Mouse (Mus musculus): ENCODE data around the gene Bcl7b. TPM values are rescaled to one million over a fixed set of nuclear protein-coding genes. Genes with fewer than 3 reads are reported as not detected.

Bcl7b gene
- polyA plus RNA-seq, 1 experiment from 2014 or later, result 46.6 TPM

DNA sequence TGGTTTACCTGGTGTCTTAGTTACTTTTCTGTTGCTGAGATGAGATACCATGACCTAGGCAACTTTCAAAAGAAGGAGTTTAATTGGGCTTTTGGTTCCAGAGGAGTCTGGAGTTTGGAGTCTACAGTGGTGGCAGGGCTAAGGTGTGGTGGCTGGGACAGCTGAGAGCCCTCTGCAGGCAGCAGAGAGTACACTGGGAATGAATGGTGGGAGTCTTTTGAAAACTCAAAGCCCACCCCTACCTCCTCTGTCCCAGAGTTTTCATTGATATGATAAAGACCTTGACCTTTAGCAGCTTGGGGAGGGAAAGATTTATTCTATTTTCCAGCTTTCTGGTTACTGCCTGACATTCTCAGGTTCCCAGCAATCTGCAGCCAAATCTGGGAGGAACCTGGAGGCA, 7.0 kb downstream of the Bcl7b start:
- no peak overlapping the region for H3K27ac ChIP-seq
- peaks cover 1% of the 10 kb centered on the region; the same call in 1 of the 2 replicates for H3K4me1 ChIP-seq
- H3K4me2 ChIP-seq, result no peak overlapping the region
- H3K36me3 ChIP-seq (replicated peaks), result peaks cover 84% of the 10 kb centered on the region
- no peaks in the 10 kb centered on the region for H3K27me3 ChIP-seq
- no peaks in the 10 kb centered on the region for H3K9me3 ChIP-seq
- no peak overlapping the region for H3K4me3 ChIP-seq (replicated peaks)
- no peak for ATAC-seq (ENCODE audit: low FRiP score)
- H3K9ac ChIP-seq, result no peak overlapping the region

GRCm38 (mm10) chr5:135178523-135178922, 10.4 kb downstream of the Bcl7b start:
- H3K4me1 ChIP-seq, result no peaks in the 10 kb centered on the region
- no peak overlapping the region for H3K4me2 ChIP-seq
- H3K9me3 ChIP-seq, result no peaks in the 10 kb centered on the region
- H3K36me3 ChIP-seq (replicated peaks), result peaks cover 84% of the 10 kb centered on the region
- no peak overlapping the region for H3K27ac ChIP-seq
- H3K4me3 ChIP-seq (replicated peaks), result no peak overlapping the region
- ATAC-seq (ENCODE audit: low FRiP score), result no peak
- H3K9ac ChIP-seq, result no peak overlapping the region
- 87% methylated on average over 3 of the region's 3 CpGs for WGBS
- no peaks in the 10 kb centered on the region for H3K27me3 ChIP-seq

GRCm38 (mm10) chr5:135178996-135179395, 10.9 kb downstream of the Bcl7b start:
- no peaks in the 10 kb centered on the region for H3K27me3 ChIP-seq
- no peak for ATAC-seq (ENCODE audit: low FRiP score)
- H3K27ac ChIP-seq, result no peak overlapping the region
- H3K36me3 ChIP-seq (replicated peaks), result peaks cover 79% of the 10 kb centered on the region
- WGBS, result 87% methylated on average over 4 of the region's 4 CpGs
- no peak overlapping the region for H3K4me2 ChIP-seq
- H3K4me3 ChIP-seq (replicated peaks), result no peak overlapping the region
- no peaks in the 10 kb centered on the region for H3K9me3 ChIP-seq
- H3K4me1 ChIP-seq, result no peaks in the 10 kb centered on the region
- H3K9ac ChIP-seq, result no peak overlapping the region

DNA sequence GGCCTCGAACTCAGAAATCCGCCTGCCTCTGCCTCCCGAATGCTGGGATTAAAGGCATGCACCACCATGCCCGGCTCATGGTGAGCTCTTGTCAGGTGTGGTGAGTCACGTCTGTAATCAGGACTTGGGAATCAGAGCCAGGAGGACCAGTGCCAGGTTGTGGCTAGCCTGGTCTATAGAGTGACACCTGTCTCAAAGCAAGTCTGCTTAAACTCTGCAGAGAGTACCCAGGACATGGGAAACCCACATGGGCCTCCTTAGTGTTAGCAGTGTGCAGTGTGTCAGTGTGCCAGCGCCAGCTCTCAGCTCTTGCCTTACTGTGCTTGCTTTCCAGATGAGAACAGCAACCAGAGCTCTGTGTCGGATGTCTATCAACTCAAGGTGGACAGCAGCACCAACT, 11.5 kb downstream of the Bcl7b start:
- no peaks in the 10 kb centered on the region for H3K9me3 ChIP-seq
- no peak overlapping the region for H3K27ac ChIP-seq
- no peak overlapping the region for H3K4me2 ChIP-seq
- no peaks in the 10 kb centered on the region for H3K4me1 ChIP-seq
- no peak overlapping the region for H3K4me3 ChIP-seq (replicated peaks)
- no peak for ATAC-seq (ENCODE audit: low FRiP score)
- no peaks in the 10 kb centered on the region for H3K27me3 ChIP-seq
- no peak overlapping the region for H3K9ac ChIP-seq
- 87% methylated on average over 7 of the region's 7 CpGs for WGBS
- peaks cover 74% of the 10 kb centered on the region for H3K36me3 ChIP-seq (replicated peaks)

DNA sequence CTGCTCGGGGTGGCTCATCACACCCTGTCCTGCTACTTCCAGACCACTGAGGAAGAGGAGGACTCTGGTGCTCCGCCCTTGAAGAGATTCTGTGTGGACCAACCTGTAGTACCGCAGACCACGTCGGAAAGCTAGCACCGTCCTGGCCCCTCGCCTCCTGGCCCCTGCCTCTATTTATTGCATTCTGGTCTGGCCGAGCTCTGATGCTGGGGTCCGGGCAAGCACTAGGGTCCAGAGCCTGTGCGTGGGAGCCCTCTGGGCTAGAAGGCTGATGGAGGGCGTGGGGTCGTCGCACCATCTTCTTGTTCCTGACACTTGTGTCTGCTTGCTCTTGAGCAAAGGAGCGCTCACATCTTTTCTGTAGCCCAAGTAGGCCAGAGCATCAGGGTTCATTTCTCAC, 12.7 kb downstream of the Bcl7b start:
- Histone ChIP-seq H3K27ac (no peak overlapping the region), H3K9ac (no peak overlapping the region), H3K4me2 (no peak overlapping the region), H3K4me3 (replicated peaks) (no peak overlapping the region), H3K36me3 (replicated peaks) (peaks cover 64% of the 10 kb centered on the region), H3K4me1 (0 out of 2 replicates have a peak, but pooled peaks cover under 1% of the 10 kb centered on the region), H3K9me3 (peaks cover 4% of the 10 kb centered on the region; the same call in 1 of the 2 replicates), H3K27me3 (no peaks in the 10 kb centered on the region)
- no peak for ATAC-seq (ENCODE audit: low FRiP score)
- 94% methylated on average over 14 of the region's 14 CpGs for WGBS

- Histone ChIP-seq H3K4me1 (0 out of 2 replicates have a peak, but pooled peaks cover 3% of the 10 kb centered on the region), H3K4me2 (no peak overlapping the region), H3K36me3 (replicated peaks) (peaks cover 59% of the 10 kb centered on the region), H3K27ac (no peak overlapping the region), H3K27me3 (no peaks in the 10 kb centered on the region), H3K9ac (no peak overlapping the region), H3K4me3 (replicated peaks) (no peak overlapping the region), H3K9me3 (peaks cover 4% of the 10 kb centered on the region; the same call in 1 of the 2 replicates)
- 68% methylated on average over 6 of the region's 6 CpGs for WGBS
- ATAC-seq (ENCODE audit: low FRiP score), result no peak
Measured at GRCm38 (mm10) chr5:135181776-135182175, 13.7 kb downstream of the Bcl7b start.

DNA sequence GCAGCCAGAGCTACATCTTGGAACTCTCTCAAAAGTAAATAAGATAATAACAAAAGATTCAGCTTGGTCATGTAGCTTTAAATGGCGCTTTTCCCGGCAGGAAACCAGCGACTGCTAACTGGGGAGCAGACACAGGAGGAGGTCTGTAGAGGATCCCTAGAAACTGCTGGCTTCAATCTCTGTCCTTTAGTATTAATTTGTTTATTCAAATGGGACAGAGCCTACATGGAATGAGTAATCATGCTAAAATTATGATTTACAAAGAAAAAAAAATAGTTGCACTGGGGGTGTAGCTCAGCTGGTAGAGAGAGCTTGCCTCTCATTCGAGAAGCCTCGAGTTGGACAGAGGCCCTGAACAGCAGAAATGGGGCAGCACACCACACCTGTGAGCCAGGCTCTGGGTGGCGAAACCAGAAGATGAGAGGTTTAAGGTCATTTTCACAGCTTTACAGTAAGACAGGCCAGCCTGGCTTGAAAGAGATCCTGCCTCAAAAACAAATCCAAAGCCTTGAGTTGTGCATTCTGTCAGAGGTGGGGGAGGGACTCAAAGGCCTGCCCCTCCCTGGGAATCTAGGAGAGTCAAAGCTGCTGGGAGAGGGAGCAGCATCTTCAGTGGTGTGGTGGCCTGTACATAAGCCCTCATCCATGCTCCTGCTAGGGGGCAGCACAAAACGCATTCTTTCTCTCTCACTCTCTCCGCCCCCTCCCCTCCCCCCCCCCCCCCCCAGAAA, 15.2 kb downstream of the Bcl7b start:
- Histone ChIP-seq H3K27me3 (no peaks in the 10 kb centered on the region), H3K4me3 (replicated peaks) (no peak overlapping the region), H3K4me2 (no peak overlapping the region), H3K27ac (no peak overlapping the region), H3K4me1 (0 out of 2 replicates have a peak, but pooled peaks cover 3% of the 10 kb centered on the region), H3K9ac (no peak overlapping the region), H3K36me3 (replicated peaks) (peaks cover 43% of the 10 kb centered on the region), H3K9me3 (peaks cover 4% of the 10 kb centered on the region; the same call in 1 of the 2 replicates)
- WGBS, result 62% methylated on average over 8 of the region's 8 CpGs
- ATAC-seq (ENCODE audit: low FRiP score), result no peak

DNA sequence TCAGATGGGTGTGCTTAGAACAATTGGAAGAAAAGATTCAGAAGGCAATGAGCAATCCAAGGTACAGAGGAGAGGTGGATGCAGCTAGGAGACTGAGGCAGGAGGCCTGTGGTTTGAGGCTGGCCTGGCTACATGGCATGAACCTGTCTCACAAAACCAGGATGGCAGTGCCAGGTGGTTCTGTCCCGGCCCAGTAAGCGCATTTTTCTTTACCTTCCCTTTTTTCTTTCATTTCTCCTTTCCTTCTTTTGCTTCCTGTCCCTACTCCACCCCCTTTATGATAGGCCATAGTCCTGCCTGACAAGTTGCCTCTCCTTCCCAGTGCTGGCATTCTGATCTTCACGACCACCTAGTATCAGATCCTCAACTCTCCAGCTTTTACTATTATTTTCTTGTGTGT, 16.9 kb downstream of the Bcl7b start:
- no peak for ATAC-seq (ENCODE audit: low FRiP score)
- Histone ChIP-seq H3K9me3 (peaks cover 4% of the 10 kb centered on the region; the same call in 1 of the 2 replicates), H3K36me3 (replicated peaks) (peaks cover 34% of the 10 kb centered on the region), H3K4me2 (no peak overlapping the region), H3K4me3 (replicated peaks) (no peak overlapping the region), H3K9ac (no peak overlapping the region), H3K27me3 (no peaks in the 10 kb centered on the region), H3K27ac (no peak overlapping the region), H3K4me1 (peaks cover 19% of the 10 kb centered on the region)
- WGBS, result 96% methylated on average over 3 of the region's 3 CpGs

GRCm38 (mm10) chr5:135185596-135185995, 17.5 kb downstream of the Bcl7b start:
- no peak for ATAC-seq (ENCODE audit: low FRiP score)
- Histone ChIP-seq H3K4me3 (replicated peaks) (no peak overlapping the region), H3K27me3 (no peaks in the 10 kb centered on the region), H3K4me1 (peaks cover 21% of the 10 kb centered on the region), H3K27ac (no peak overlapping the region), H3K4me2 (no peak overlapping the region), H3K9me3 (peaks cover 4% of the 10 kb centered on the region; the same call in 1 of the 2 replicates), H3K9ac (no peak overlapping the region), H3K36me3 (replicated peaks) (peaks cover 31% of the 10 kb centered on the region)
- WGBS, result 33% methylated on average over 3 of the region's 3 CpGs

GRCm38 (mm10) chr5:135186231-135186620, 18.1 kb downstream of the Bcl7b start:
- H3K4me3 ChIP-seq (replicated peaks), result peak overlapping the region; percentile 88
- no peaks in the 10 kb centered on the region for H3K27me3 ChIP-seq
- H3K4me2 ChIP-seq, result peak overlapping the region; percentile 77
- H3K9me3 ChIP-seq, result peaks cover 4% of the 10 kb centered on the region; the same call in 1 of the 2 replicates
- peak overlapping the region; percentile 95 for H3K27ac ChIP-seq
- 20% methylated on average over 10 of the region's 10 CpGs for WGBS
- H3K4me1 ChIP-seq, result peaks cover 22% of the 10 kb centered on the region
- ATAC-seq (ENCODE audit: low FRiP score), result peak; percentile 4; the same call in 1 of the 2 replicates
- H3K36me3 ChIP-seq (replicated peaks), result peaks cover 28% of the 10 kb centered on the region
- peak overlapping the region; percentile 96 for H3K9ac ChIP-seq

DNA sequence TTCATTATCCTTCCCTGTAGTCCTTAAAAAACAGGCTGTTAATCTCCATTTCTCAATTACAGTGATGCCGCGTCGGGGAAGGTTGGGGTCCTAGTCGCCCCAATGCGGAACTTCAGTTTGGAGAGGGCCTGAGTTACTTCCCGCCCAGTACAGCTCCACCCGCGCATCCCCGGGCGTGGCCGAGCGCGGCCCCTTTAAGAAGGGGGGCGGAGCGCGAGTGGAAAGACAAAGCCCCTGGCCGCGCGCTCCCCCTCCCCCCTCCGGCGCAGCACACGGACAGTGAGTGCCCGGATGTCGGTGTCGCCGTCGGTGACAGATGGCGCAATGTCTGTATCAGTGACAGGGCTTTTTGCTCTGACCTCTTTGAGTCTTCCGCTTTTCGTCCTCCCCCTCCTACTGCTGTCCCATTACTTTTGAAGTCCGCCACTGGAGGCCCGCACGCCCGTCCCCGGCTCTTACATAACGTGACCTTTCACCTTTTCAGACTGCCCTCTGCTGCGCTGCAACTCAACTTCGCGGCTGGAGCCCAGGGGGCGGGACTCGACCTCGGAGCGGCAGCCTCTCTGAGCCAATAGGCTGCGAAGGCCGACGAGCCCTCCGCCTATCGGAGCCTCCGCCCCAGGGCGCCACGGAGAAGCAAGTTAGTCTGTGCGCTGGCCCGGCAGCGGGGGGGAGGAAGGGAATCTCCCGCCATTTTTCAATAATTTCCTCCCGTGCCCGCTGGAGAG, 18.7 kb downstream of the Bcl7b start, which contains the start of gene Baz1b:
Gene Baz1b, plus strand, starts transcription at position 644 of the 728 bp plus-strand sequence.
- under 1% methylated on average over 57 of the region's 57 CpGs for WGBS

More for the DNA sequence above, 18.7 kb downstream of the Bcl7b start, which contains the start of gene Baz1b:
- H3K27me3 ChIP-seq, result no peaks in the 10 kb centered on the region
- peak within 1 kb of the TSS; percentile 77 for H3K4me2 ChIP-seq
- peak within 1 kb of the TSS; percentile 96 for H3K9ac ChIP-seq
- peaks cover 24% of the 10 kb centered on the region for H3K36me3 ChIP-seq (replicated peaks)
- peaks cover 26% of the 10 kb centered on the region for H3K4me1 ChIP-seq
- peak; percentile 97 for ATAC-seq (ENCODE audit: low FRiP score)
- peak within 1 kb of the TSS; percentile 88 for H3K4me3 ChIP-seq (replicated peaks)
- peak within 1 kb of the TSS; percentile 95 for H3K27ac ChIP-seq
- peaks cover 4% of the 10 kb centered on the region; the same call in 1 of the 2 replicates for H3K9me3 ChIP-seq
